Mouse (Mus musculus) CH12.LX (cell line): ENCODE data around the gene Tbl3. TPM values are rescaled to one million over a fixed set of nuclear protein-coding genes. Genes with fewer than 3 reads are reported as not detected.

Experiments used
- DNase-seq: peaks from one replicate; pipeline ENCODE4 v3.0.0-alpha.2; 2013; ENCODE audit errors: extremely low read depth
- H3K27ac ChIP-seq: 2 replicates; pipeline ENCODE4 v1.5.1; 2012; ENCODE audit warnings: low read depth, mild to moderate bottlenecking, control low read depth, moderate library complexity; ENCODE audit not compliant: insufficient read depth
- H3K27me3 ChIP-seq: replicated peaks from 2 replicates; pipeline ENCODE3; 2012; ENCODE audit warnings: inconsistent platforms
- H3K36me3 ChIP-seq, 2 experiments: replicated peaks in 1 of 2; 2 replicates each; pipeline versions ENCODE3 to v1.6.1; 2012; ENCODE audit warnings: inconsistent platforms in 1 of 2, low read length in 1 of 2, mild to moderate bottlenecking in 1 of 2, mixed read lengths in 1 of 2, moderate library complexity in 1 of 2; ENCODE audit not compliant: control insufficient read depth in 1 of 2, insufficient read depth in 1 of 2
- H3K4me1 ChIP-seq, 2 experiments: 2 replicates each; pipeline ENCODE4 v1.6.1; 2012; ENCODE audit warnings: inconsistent platforms in 1 of 2, moderate library complexity in 1 of 2; ENCODE audit not compliant: insufficient read depth in 2 of 2, control insufficient read depth in 1 of 2
- H3K4me2 ChIP-seq: 2 replicates; pipeline ENCODE4 v1.6.1; 2012; ENCODE audit warnings: low read depth, mild to moderate bottlenecking, control low read depth; ENCODE audit not compliant: poor library complexity, insufficient read depth, severe bottlenecking
- H3K4me3 ChIP-seq, 3 experiments: fragments of 150-350 bp in 1 of 3; sonication (generic) in 1 of 3; replicated peaks in 1 of 3; 2 replicates each; pipeline versions ENCODE3 to v1.5.1; 2011 to 2012; ENCODE audit warnings: low read depth in 2 of 3, low read length in 2 of 3, mild to moderate bottlenecking in 2 of 3, moderate library complexity in 2 of 3, control low read depth in 1 of 3, improper control_type of control experiment in 1 of 3, inconsistent platforms in 1 of 3, mixed read lengths in 1 of 3; ENCODE audit not compliant: poor library complexity in 1 of 3
- H3K79me2 ChIP-seq: replicated peaks from 2 replicates; pipeline ENCODE4 v1.6.1; 2012; ENCODE audit warnings: mild to moderate bottlenecking, moderate library complexity; ENCODE audit not compliant: control insufficient read depth, poor library complexity, insufficient read depth, severe bottlenecking; ENCODE audit errors: extremely low read depth
- H3K9ac ChIP-seq: 2 replicates; pipeline ENCODE4 v1.6.1; 2012; ENCODE audit warnings: low read depth, mild to moderate bottlenecking, control low read depth, moderate library complexity; ENCODE audit not compliant: insufficient read depth
- H3K9me3 ChIP-seq: replicated peaks from 2 replicates; pipeline ENCODE3; 2012; ENCODE audit warnings: low read length, inconsistent platforms, mixed read lengths
- BHLHE40 ChIP-seq: IDR thresholded peaks from 2 replicates; pipeline ENCODE4 v1.6.1; 2011; ENCODE audit warnings: mild to moderate bottlenecking, low read depth, low read length, improper control_type of control experiment
- CHD2 ChIP-seq: IDR thresholded peaks from 2 replicates; pipeline ENCODE4 v1.6.1; 2011; ENCODE audit warnings: low read length, improper control_type of control experiment
- E2F4 ChIP-seq: IDR thresholded peaks from 2 replicates; pipeline ENCODE4 v1.6.1; 2011; ENCODE audit warnings: low read depth, low read length, improper control_type of control experiment; ENCODE audit not compliant: insufficient replicate concordance
- ELF1 ChIP-seq: IDR thresholded peaks from 2 replicates; pipeline ENCODE4 v1.6.1; 2014; ENCODE audit warnings: low read depth, mild to moderate bottlenecking, inconsistent platforms, low read length, improper control_type of control experiment
- EP300 ChIP-seq: IDR thresholded peaks from 2 replicates; pipeline ENCODE4 v1.6.1; 2011; ENCODE audit warnings: low read length, improper control_type of control experiment
- ETS1 ChIP-seq: conservative IDR thresholded peaks from 2 replicates; pipeline ENCODE4 v1.6.1; 2012; ENCODE audit warnings: low read depth, mild to moderate bottlenecking, inconsistent platforms, low read length, improper control_type of control experiment, moderate library complexity
- GABPA ChIP-seq: IDR thresholded peaks from 2 replicates; pipeline ENCODE4 v1.6.1; 2012; ENCODE audit warnings: low read depth, low read length, improper control_type of control experiment, inconsistent platforms; ENCODE audit not compliant: insufficient replicate concordance
- HCFC1 ChIP-seq: IDR thresholded peaks from 2 replicates; pipeline ENCODE4 v1.6.1; 2012; ENCODE audit warnings: low read depth, mild to moderate bottlenecking, inconsistent platforms, low read length, improper control_type of control experiment
- JUN ChIP-seq: IDR thresholded peaks from 2 replicates; pipeline ENCODE4 v1.6.1; 2011; ENCODE audit warnings: low read depth, mild to moderate bottlenecking, low read length, improper control_type of control experiment, moderate library complexity; ENCODE audit not compliant: insufficient read depth
- JUND ChIP-seq: conservative IDR thresholded peaks from 2 replicates; pipeline ENCODE4 v1.6.1; 2011; ENCODE audit warnings: low read depth, low read length, improper control_type of control experiment
- KAT2A ChIP-seq: IDR thresholded peaks from 2 replicates; pipeline ENCODE4 v1.6.1; 2012; ENCODE audit warnings: low read length, improper control_type of control experiment, inconsistent platforms; ENCODE audit not compliant: insufficient replicate concordance
- MAFK ChIP-seq: IDR thresholded peaks from 2 replicates; pipeline ENCODE4 v1.6.1; 2011; ENCODE audit warnings: low read length, improper control_type of control experiment; ENCODE audit not compliant: insufficient replicate concordance
- MAX ChIP-seq: IDR thresholded peaks from 2 replicates; pipeline ENCODE4 v1.6.1; 2011; ENCODE audit warnings: low read length, improper control_type of control experiment
- MXI1 ChIP-seq: IDR thresholded peaks from 2 replicates; pipeline ENCODE4 v1.6.1; 2011; ENCODE audit warnings: mild to moderate bottlenecking, low read depth, low read length, improper control_type of control experiment
- MYC ChIP-seq: IDR thresholded peaks from 2 replicates; pipeline ENCODE4 v1.6.1; 2011; ENCODE audit warnings: low read depth, mild to moderate bottlenecking, improper control_type of control experiment, low read length
- NELFE ChIP-seq: IDR thresholded peaks from 2 replicates; pipeline ENCODE4 v1.6.1; 2011; ENCODE audit warnings: low read depth, low read length, improper control_type of control experiment
- NRF1 ChIP-seq: IDR thresholded peaks from 2 replicates; pipeline ENCODE4 v1.6.1; 2014; ENCODE audit warnings: low read depth, mild to moderate bottlenecking, inconsistent platforms, low read length, improper control_type of control experiment, moderate library complexity
- PAX5 ChIP-seq: IDR thresholded peaks from 2 replicates; pipeline ENCODE4 v1.6.1; 2012; ENCODE audit warnings: low read length, inconsistent platforms, mixed read lengths
- POLR2AphosphoS2 ChIP-seq: IDR thresholded peaks from 2 replicates; pipeline ENCODE4 v1.6.1; 2011; ENCODE audit warnings: low read depth, low read length, improper control_type of control experiment
- RCOR1 ChIP-seq: conservative IDR thresholded peaks from 2 replicates; pipeline ENCODE4 v1.6.1; 2012; ENCODE audit warnings: low read depth, mild to moderate bottlenecking, inconsistent platforms, low read length, improper control_type of control experiment
- SIN3A ChIP-seq: IDR thresholded peaks from 2 replicates; pipeline ENCODE4 v1.6.1; 2012; ENCODE audit warnings: low read length, improper control_type of control experiment, inconsistent platforms
- SMC3 ChIP-seq: IDR thresholded peaks from 2 replicates; pipeline ENCODE4 v1.6.1; 2011; ENCODE audit warnings: low read depth, low read length, improper control_type of control experiment
- TBP ChIP-seq: conservative IDR thresholded peaks from 2 replicates; pipeline ENCODE4 v1.6.1; 2011; ENCODE audit warnings: low read depth, low read length, improper control_type of control experiment
- TCF12 ChIP-seq: IDR thresholded peaks from 2 replicates; pipeline ENCODE4 v1.6.1; 2014; ENCODE audit warnings: low read depth, mild to moderate bottlenecking, inconsistent platforms, low read length, improper control_type of control experiment
- USF2 ChIP-seq: conservative IDR thresholded peaks from 2 replicates; pipeline ENCODE4 v1.6.1; 2011; ENCODE audit warnings: low read depth, low read length, improper control_type of control experiment
- ZKSCAN1 ChIP-seq: IDR thresholded peaks from 2 replicates; pipeline ENCODE4 v1.6.1; 2012; ENCODE audit warnings: low read depth, inconsistent platforms, low read length, improper control_type of control experiment, borderline replicate concordance
- dilution Hi-C: fragments of 300-500 bp; cut with MboI; formaldehyde crosslinking; loops from 2 replicates; pipeline ENCODE4 v1.14.3; 2020; ENCODE audit warnings: low sequenced_read_pairs; ENCODE audit not compliant: extremely low pct_unique_long_range_greater_than_20kb, extremely low pct_ligation_motif_present
- in situ Hi-C: fragments of 300-500 bp; cut with MboI; formaldehyde crosslinking; loops from 3 replicates; pipeline ENCODE4 v1.14.3; 2019; ENCODE audit warnings: low sequenced_read_pairs, low pct_ligation_motif_present, low pct_unique_long_range_greater_than_20kb, mixed read lengths
- polyA plus RNA-seq: library from polyadenylated mRNA; unstranded; fragments of >175 nt; gene quantifications from 2 replicates; pipeline ENCODE4 v1.2.1, GENCODE M21; 2012; ENCODE audit warnings: low read depth; ENCODE audit not compliant: insufficient read length
- total RNA-seq, 2 experiments: library from RNA; depleted of rRNA; stranded (reverse); fragments of 300-350 nt in 1 of 2; fragments of >200 nt in 1 of 2; gene quantifications; 2 replicates each; pipeline ENCODE4 v1.2.3; 2012 to 2014

The Tbl3 gene
- total and polyA plus RNA-seq, 3 experiments = 98.0 to 105 (median 104) TPM

- no peaks in the 10 kb centered on the region for H3K9me3 ChIP-seq
- no peak overlapping the region for H3K4me3 ChIP-seq
- H3K4me2 ChIP-seq = no peak overlapping the region
- H3K36me3 ChIP-seq = peaks cover 41 to 47% of the 10 kb centered on the region in 2 experiments
- TF ChIP-seq MAFK (no peak), NELFE (no peak), JUN (no peak), KAT2A (no peak), EP300 (no peak), ZKSCAN1 (no peak), MXI1 (no peak), BHLHE40 (no peak), NRF1 (no peak), CHD2 (no peak), MAX (no peak), RCOR1 (no peak), POLR2AphosphoS2 (no peak), USF2 (no peak), TCF12 (no peak), SMC3 (no peak), HCFC1 (no peak), ELF1 (no peak), SIN3A (no peak)
- no peak for DNase-seq
- peaks cover 7 to 21% of the 10 kb centered on the region in 2 experiments; a peak in 3 of 4 replicates for H3K4me1 ChIP-seq
- in situ Hi-C loops (no loop called here), dilution Hi-C loops (no loop called here)
- no peak overlapping the region for H3K27ac ChIP-seq
- no peak overlapping the region for H3K9ac ChIP-seq
- H3K27me3 ChIP-seq = no peaks in the 10 kb centered on the region
- H3K79me2 ChIP-seq = peaks cover 14% of the 10 kb centered on the region
Measured at GRCm38 (mm10) chr17:24705821-24706220, 1.6 kb downstream of the Tbl3 start.

- dilution Hi-C loops (no loop called here), in situ Hi-C loops (no loop called here)
- no peaks in the 10 kb centered on the region for H3K27me3 ChIP-seq
- TF ChIP-seq USF2 (no peak), BHLHE40 (no peak), RCOR1 (no peak), PAX5 (no peak), E2F4 (no peak), SIN3A (no peak), GABPA (no peak), KAT2A (no peak), MAFK (no peak), MYC (no peak), TBP (no peak), ETS1 (no peak), JUND (no peak)
- DNase-seq = no peak
- H3K4me1 ChIP-seq = peaks cover 11 to 44% of the 10 kb centered on the region in 2 experiments
- peaks cover 5% of the 10 kb centered on the region for H3K79me2 ChIP-seq
- peaks cover 56 to 71% of the 10 kb centered on the region in 2 experiments for H3K36me3 ChIP-seq
- no peak overlapping the region for H3K4me3 ChIP-seq
- no peak overlapping the region for H3K27ac ChIP-seq
- H3K4me2 ChIP-seq = no peak overlapping the region
- no peaks in the 10 kb centered on the region for H3K9me3 ChIP-seq
- no peak overlapping the region for H3K9ac ChIP-seq
Measured at GRCm38 (mm10) chr17:24701251-24701650, 6.2 kb downstream of the Tbl3 start.
